Mouse (Mus musculus): ENCODE data around the gene Pak1.
"Not testable (repeated sequence)": the region's sequence is repeated elsewhere in the genome, so short reads cannot be mapped to it uniquely, and the experiment has no call there.

Gene Pak1

DNA sequence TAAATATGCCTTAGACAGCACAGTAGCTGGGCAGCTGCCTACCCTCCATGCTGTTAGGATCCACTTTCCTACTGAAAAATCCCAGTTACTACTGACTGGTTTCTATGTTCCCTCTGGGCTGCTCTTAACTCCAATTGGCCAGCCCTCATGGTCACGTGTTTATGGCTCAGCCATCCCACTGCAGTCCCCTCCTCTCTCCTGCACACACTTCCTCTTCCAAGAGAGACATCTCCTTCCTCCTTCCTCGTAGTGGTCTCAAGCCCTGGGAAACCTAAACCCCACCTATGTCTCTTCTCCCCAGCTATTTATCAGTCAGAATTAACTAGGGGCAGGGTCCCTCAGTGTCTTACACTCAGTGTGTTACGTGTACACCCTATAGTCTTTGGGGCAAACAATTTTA is 61.2 kb downstream of the Pak1 start:
- not testable (repeated sequence) for DNase-seq (ENCODE audit: low read depth)

DNA sequence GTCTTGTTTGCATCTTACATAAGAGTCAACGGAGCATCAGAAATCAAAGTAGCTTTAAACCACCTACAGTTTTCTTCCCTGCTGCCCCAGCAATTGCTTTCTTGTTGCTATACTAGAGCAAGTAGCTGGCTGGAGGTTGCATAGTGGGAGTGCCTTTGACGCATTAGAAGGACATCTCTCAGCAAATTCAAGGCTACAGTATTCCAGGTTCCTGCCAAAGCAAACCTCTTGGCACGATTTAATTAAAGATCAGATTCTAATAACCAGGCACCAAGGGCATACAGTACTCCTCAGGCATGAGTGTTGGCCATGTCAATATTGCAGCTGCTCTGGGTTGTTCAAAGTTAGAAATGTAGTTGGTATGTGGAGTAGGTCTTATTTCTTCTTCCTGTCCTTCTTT is 62.0 kb downstream of the Pak1 start:
- DNase-seq (ENCODE audit: low read depth): no peak

DNA sequence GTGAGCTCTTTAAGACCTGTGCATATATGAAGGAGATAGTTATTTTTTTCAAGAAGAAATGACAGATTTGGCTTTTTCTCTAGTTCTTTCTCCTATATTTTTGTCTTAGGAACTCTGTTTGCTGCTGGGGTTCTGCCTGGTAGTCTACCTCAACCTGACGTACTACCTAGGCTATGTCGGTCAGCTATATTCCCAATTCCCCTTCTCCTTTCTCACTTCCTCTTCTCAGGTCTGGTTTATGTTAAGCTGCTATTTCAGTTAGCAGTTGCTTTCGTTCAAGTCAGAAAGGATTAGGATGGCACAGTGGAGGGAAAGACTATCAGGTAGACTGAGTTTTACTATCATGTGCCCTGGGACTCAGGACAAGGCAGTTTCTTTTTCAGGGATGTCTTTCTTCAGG is 75.2 kb downstream of the Pak1 start:
- no peak for DNase-seq (ENCODE audit: low read depth)

- no peak for DNase-seq (ENCODE audit: low read depth)
Observed at GRCm38 (mm10) chr7:97864531-97864930, 76.2 kb downstream of the Pak1 start.

DNA sequence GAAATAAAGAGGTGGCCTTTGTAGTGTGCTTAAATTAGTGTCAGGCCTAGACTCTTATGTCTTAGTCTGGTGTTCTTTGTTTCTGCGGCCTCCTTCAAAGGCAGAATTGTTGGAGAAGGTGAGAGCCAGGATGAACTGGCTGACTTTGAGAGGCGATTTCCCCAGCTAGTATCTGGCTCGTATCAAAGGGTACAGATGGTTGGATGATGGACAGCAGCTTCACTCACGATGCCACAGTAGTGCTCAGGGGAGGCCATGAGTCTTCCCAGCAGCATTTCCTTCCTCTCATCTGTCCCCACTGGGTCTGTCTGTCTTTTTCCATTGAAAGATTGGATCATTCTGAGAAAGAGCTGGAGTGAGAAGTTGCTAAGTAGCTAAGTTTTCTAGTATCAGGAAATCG is 79.5 kb downstream of the Pak1 start:
- DNase-seq (ENCODE audit: low read depth): no peak

- no peak for DNase-seq (ENCODE audit: low read depth)
Observed at GRCm38 (mm10) chr7:97868766-97869165, 80.4 kb downstream of the Pak1 start.

- DNase-seq (ENCODE audit: low read depth): no peak
Observed at GRCm38 (mm10) chr7:97872396-97872795, 84.1 kb downstream of the Pak1 start.

GRCm38 (mm10) chr7:97873317-97873716 is 85.0 kb downstream of the Pak1 start:
- no peak for DNase-seq (ENCODE audit: low read depth)

DNA sequence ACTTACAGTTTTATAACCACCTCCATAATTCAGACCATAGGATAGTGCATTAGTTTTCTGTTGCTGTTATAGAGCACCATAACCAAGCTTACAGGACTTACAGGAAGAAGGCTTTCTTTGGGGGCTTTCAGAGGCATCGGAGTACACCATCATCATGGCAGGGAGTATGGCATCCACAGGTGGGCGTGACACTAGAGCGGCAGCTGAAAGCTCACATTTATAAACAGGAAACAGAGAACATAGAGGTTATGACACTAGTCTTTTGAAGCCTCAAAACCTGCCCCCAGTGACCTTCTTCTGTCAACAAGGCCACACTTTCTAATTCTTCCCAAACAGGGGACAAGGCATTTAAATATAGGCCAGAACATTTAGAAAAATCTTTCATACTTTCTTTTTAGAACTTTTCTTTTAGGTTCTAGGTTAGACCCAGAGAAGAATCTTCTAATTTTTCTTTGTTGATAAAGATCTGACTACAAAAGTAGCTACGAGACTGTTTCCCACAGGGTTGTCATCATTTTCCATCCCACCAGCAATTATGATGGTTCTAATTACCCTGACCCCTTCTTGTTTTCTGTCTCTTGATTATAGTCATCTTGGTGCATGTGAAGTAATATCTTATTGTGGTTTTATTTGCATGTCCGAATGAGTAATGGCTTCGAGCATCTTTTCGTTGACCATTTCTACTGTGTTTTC is 89.7 kb downstream of the Pak1 start:
- no peak for DNase-seq (ENCODE audit: low read depth)

DNA sequence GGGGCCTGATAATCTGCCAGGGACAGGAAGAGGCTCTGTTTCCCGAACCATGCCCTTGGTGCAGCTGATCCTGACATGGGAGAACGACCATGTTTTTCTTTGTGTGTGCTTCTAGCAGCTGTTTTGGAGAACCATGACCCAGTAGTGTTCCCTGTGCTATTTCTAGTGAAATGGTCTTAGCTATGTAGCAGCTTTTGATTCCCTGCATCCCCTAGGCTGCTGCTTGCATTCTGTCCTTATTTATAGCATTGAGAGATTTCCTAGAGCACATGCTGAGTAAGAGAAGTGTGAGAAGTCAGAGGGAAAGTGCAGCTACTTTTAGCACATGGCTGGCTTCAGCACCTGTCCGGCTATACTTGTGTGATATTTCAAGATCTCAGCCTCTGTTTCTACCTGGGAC is 123.3 kb downstream of the Pak1 start:
- no peak for DNase-seq (ENCODE audit: low read depth)

DNA sequence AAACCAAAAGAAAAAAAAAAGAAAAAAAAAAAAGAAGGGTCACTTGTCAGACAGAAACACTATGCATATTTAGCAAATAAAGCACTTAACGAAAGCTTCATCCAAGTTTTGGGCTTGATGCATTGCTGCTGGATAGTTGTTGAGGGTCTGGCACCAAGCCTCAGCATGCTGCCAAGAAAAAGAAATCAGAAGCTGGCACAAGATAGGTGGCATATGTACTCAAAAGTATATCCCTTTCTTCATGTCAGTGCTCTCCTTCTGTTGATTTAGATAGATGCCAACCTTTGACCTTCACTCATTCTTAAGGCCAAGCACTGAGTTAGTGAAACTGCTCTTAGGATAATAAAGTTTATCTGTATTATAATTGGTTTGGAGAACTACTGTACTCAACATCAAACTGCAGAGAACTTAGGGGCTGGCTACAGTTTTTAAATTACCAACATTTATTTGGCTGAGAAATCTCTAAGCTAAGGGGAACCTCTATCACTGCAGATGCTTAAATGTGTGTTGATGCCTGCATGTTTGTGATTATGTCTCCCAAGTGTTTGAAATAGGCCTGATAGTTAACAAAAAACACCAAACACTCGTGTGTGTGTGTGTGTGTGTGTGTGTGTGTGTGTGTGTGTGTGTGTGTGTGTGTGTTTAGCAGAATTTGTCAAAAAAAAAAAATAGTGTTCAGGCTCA is 126.6 kb downstream of the Pak1 start:
- no peak for DNase-seq (ENCODE audit: low read depth)

- no peak for DNase-seq (ENCODE audit: low read depth)
Observed at GRCm38 (mm10) chr7:97919742-97920141, 131.4 kb downstream of the Pak1 start, which contains the start of gene Gdpd4. Gdpd4 (plus strand) TSS chr7:97919955.

DNA sequence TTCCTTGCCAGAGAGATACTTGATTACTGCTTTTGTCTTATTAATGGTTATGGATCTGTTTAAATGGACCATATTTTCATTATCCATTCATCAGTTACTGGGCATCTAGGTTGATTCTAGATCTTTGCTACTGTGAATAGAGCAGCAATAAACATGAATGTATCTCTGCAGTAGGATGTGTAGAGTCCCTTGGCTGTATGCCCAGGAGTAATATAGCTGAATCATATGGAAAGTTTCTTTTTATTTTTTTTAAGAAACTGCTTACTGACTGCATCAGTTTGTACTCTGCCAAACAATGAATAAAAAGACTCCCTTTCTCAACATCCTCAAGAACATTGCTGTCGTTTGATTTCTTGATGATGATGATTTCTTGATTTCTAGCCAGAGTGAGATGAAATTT is 137.5 kb downstream of the Pak1 start:
- no peak for DNase-seq (ENCODE audit: low read depth)

GRCm38 (mm10) chr7:97926978-97927377 is 138.6 kb downstream of the Pak1 start:
- no peak for DNase-seq (ENCODE audit: low read depth)

GRCm38 (mm10) chr7:97944485-97944884 is 156.1 kb downstream of the Pak1 start:
- no peak for DNase-seq (ENCODE audit: low read depth)

All from c-Kit-positive CD71-positive TER-119-negative erythroid progenitor cells, embryonic 14.5 days (primary cell).